Mouse (Mus musculus) spleen, postnatal 10 days (tissue): ENCODE data around the gene Col4a3bp.
A peak's percentile ranks its signal among the peaks of the same experiment; 100 is the strongest.
"Not testable (repeated sequence)": the region's sequence is repeated elsewhere in the genome, so short reads cannot be mapped to it uniquely, and the experiment has no call there.

ENCODE experiments used
- DNase-seq, 2 experiments: peaks; one replicate each; pipeline ENCODE4 v3.0.0; 2021 to 2022; ENCODE audit warnings: low spot score in 2 of 2

Col4a3bp gene

DNA sequence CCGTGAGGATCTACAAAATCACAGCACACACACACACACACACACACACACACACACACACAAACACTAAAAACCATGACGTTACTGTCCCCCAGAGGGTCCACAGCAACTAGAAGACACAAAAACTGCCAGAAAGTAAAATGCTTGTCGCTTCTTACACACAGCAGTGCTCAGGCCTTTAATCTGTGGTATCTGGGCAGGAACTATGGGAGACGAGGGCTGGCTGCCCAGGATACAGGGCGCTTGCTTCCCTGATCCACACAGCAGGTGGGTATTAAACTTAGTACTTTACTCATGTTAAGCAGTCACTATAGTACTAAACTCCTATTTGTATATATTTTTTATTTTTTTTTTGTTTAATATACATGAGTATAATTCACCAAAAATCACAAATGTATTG lies 103.4 kb downstream of the Col4a3bp start:
- DNase-seq, result no peak

DNA sequence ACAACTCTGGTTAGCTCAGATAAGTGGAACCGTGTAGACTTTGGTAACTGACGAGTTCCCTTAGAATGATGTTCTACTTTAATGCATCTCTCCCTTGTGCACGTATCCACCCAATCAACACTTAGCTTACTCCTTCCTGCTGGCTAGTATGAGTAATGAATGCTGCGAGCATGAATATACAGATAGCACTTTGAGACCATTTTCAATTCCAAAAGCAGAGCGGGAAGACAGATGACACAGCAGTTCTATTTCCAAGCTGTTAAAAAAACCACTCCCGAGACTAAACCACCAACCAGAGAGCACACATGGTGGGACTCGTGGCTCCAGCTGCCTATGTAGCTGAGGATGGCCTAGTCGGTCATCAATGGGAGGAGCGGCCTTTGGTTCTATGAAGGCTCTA lies 110.6 kb downstream of the Col4a3bp start:
- no peak for DNase-seq

DNA sequence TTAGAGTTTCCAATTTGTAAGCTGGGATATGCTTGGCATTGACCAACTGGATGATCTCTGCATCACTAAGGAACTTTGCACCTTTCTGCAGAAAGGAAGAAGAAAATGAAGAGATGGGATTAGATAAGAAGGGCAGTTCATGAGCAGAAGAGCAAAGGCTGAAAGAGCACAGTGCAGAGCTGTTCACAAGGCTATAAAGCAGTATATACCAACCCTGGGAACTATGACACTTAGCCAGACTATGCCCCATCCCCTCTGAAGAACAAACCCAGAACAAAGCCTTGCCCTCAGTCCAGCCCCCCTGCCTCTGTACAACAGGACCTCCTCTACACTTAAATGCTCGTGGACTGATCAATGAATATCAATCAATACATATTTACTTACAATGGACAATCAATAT lies 114.3 kb downstream of the Col4a3bp start:
- no peak for DNase-seq

DNA sequence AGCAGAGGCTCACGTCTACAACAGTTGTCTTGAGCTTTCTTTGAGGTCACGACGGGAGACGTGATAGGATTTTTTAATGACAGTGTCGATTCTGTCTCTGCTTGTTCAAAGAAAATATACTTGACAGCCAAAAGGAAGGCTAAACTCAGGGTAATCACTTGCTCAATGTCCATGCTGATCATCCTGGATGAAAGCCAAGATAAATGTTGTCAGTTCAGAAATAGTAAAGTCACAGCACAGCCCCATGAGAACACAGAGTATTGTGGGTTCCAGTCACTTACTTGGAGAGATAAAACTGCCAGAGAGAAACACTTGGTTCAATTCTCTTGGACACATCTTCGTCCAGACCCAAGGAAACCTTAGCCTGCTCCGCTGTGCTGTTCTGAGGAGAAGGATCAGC lies 116.5 kb downstream of the Col4a3bp start:
- no peak for DNase-seq

DNA sequence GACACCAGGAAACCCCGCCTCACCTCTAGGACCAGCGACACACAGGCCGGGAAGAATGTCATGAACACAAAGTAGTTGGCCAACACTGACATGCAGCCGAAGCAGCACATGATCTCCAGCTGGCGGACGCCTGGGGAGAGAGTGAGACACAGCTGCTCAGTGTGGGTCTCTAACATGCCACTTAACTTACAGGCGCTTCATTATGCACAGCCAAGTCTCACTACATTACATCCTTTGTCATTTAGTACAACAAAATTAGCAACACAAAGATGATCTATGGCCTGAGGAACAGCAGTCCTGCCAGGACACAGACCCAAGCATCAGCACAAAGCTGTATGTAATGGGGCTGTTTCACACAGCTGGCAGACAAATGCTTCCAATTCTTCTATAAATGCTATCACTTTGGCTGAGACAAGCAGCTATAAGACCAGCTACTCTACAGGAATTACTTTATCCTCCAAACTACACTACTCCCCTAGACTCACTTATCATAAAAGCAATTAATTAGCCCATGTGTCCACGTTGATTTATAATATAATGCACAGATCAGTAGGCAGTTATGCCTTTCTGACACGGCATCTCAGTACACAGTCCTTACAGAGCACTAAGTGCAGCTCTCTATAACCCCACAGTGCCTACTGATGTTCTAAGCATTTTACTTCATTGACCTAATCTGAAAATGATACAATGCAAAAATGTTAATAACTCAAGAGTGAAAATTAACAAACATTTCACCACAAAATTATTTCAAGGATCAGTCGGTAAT lies 117.9 kb downstream of the Col4a3bp start:
- no peak for DNase-seq

DNA sequence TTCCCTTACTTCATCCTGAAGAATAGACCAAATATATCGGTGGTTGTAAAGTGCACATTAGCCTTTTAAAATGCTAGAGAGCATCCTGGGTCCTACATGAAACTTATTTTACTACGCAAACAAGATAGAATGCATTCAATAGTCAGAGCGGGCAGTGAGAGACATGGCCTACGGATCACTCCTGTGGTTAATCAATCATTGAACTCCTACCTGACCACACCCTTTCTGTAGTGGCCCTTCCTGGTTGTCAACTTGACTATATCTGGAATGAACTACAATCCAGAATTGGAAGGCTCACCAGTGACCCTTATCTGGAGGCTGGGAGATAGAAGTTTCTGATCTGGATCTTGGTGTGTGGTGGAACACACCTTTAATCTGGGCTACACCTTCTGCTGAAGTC lies 120.7 kb downstream of the Col4a3bp start:
- not testable (repeated sequence) for DNase-seq

DNA sequence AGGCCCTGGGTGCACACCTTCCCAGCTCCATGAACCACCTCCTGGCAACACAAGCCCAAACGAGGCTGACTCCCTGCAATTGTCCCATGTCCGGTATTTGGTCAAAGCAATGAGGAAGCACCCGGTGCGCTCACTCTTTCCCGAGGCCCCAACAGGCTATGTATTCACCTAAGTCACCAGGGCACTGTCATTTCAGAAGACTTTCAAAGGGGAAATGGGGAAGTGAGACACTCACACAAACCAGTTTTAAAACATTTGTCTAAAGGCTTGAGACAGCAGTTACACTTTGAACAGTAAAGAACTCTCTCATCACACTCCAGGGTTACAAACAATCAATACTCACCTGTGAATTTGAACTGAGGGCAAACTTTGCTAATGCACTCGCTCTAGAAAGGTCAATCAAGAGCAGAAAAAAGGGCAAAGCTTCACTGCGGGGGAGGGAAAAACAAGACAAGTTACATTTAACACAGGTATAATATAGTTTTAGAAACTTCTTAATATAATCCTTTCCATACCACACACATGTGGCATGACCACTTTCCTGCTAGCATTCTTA lies 122.1 kb downstream of the Col4a3bp start:
- DNase-seq, result no peak

DNA sequence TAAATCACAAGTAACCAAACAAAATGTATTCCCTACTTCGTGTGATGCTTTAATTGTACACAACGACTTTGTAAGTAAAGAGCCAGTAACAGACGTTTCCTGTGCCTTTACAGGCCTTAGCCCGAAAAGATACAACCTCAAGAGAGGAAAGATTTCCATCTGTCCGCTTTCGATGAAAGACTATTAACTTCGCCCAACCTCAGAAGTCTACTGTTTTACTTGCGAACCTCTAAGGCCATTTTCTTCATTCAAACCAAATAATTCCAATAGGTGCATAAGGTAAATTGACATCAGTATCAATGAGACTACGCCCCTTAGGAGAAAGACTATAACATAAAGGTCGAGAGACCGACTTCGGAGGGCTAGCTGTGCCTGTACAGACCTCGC lies 127.6 kb downstream of the Col4a3bp start:
- no peak for DNase-seq

DNA sequence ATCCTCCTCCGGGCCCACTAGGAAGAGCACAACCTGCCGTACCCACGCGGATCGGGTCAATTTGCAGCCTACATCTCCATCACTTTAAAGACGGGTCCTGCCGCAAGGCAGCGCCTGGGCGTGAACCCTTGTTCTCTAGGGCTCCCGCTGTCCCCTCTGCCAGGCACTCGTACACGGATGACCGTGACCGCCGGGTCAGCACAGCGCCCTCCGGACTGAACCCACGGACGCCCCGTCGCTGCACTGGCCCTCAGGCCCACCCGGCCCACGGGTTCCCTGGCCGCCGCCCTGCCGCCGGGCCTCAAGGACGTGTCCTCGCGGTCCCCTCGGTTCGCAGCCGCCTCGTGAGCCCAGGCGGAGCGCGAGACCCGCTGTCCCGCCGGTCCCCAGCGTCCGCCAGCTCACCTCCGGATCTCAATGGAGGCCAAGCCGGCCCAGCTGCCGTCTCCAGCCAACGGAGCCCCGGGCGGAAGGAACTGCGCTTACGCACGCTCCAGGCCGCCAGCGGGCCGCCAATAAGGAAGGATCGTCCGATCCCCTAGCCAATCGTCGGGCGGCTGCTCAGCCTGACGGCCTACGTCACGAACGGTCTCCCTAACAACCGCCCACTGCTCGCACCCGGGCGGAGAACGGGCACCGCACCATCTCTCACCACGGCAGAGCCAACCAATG lies 128.1 kb downstream of the Col4a3bp start, which contains the start of gene Hmgcr:
Gene Hmgcr, minus strand, starts transcription at position 531 of the 672 bp plus-strand sequence.
- peak; percentile 90 to 96 for DNase-seq

DNA sequence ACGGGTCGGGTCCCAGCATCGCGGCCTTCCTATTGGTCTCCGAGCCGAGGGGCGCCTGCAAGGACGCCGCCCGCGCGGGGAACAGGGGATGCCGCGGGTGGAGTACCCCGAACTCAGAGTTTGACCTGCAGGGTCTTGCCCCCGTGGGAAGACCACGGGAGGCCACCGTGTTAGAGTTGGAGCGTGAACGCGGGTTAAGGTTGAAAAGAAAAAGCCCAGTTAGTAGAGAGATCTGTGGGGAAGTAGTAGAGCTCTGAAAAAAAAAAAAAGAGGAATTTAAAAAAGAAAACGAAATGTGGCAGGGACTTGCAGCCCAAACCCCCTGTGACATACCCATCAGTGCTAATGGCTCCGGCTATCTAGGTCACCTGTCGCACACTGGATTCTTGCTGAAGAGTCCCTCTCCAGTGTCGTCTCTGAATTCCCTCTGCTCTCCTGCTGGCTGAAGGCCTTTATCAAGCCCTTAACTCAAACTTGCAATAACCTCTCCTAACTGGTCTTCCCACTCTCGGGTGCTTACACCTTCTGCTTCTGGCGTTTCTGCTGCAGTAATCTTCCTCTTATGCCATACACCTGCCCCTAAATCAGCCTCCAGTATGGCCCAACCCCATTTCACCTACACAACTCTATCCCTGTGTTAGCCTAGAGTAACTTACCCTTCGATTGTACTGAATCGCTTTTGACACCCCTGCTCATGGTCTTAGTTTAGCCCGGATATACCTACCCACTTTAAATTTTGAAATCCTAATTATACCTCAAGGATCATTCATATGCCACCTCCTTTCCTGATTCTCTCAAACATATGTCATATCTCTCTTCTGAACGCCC lies 128.9 kb downstream of the Col4a3bp start:
- DNase-seq, result peak in 1 of 2 experiments; percentile 26

DNA sequence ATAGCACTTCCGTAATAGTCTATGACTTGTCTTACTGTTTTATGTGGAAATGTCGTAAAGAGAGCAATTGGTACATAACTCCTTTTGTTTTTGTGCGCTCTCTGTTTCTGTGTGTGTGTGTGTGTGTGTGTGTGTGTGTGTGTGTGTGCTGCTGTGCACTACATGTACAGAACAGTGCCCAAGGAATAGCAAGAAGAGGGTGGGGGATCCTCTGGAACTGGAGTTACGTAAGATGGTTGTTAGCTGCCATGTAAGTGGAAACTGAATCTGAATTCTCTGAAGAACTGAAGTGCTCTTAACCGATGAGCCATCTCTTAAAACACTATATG lies 129.5 kb downstream of the Col4a3bp start:
- no peak for DNase-seq

DNA sequence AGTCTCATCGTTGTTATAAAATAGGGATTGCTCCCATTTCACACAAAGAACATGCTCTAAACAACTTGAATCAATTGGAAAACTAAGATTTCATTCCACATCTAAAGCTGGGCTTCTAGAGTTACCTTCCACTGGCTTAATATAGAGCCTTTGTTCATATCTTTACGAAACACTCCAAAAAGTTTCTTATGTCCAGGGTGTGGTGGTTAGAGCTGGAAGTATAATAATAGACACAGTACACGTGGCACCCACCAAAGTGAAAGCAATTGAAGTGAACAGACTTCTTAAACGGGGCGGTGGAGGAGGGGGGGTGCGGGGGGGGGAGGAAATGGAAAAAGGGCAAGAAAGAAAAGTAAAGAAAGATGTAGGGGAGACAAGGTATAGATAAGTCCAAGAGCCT lies 129.9 kb downstream of the Col4a3bp start:
- no peak for DNase-seq

DNA sequence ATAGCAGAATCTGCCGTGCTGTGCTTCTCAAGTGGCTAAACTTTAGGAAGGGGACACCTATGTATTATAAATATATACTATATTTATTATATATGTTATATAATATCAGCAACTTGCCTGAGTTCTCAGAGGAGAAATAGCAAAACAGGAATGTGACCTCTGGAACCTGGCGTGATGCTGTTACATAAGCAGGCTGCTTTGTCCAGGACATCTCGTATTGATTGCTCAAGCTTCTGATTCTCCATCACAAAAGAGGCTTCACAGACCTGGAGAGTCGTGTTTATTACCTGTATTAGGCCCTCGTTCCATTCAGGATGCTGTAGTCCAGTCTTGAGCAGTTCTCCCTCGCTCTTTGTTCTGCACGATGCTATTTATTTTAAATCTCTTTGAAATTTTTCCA lies 131.4 kb downstream of the Col4a3bp start:
- DNase-seq, result no peak

DNA sequence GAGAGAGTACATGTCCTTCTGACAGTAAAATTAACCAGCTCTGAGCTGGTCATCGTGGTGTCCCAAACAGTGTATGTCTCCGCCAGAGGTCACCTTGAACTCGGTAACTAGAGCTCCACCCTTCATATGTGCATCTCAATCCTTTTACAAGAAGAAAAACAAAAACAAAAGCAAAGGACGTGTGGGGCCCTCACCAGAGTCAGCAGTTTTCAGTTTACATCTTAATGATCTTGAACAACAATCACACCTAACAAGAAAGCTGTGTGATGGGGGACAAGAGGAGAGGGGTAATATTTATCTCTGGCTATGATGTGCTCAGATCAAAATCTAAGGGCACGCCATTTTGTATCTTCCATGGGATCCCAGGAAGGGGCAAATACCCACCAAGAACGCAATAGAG lies 133.3 kb downstream of the Col4a3bp start:
- no peak for DNase-seq

DNA sequence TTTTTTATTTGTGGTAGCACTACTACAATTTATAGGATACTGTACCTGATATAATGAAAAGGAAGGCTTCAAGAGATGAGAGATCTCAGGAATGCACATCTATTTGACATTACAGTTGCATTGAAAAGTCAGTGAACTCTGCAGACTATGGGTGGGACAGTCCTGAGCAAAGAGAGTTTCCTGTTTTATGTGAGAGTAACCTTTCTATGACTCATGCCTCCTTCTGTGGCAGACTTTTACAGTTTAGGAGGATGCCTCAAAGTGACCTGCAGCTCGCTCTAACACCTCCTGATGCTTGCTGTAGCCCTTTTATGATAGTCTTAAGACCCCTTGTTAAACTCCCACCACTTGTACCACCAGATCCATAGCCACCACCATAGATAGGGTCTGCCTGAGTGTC lies 134.7 kb downstream of the Col4a3bp start:
- no peak for DNase-seq

DNA sequence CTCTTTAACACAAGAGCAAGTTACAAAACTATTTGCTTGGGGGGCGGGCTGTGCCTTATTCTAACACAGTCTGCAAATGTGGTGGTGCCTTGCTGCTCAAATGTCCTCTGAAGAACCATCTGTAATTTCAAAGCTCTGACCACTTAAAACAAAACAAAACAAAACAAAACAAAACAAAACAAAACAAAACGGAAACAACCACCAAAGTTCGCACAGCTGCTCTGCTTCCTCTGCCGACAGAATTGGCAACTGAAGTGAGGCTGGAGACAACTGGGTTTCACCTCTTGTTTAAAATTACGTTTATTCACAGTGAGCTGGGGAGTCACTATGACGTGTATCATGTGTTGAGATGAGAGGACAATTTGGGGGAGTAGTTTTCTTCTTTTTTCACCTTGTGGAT lies 136.2 kb downstream of the Col4a3bp start:
- DNase-seq, result no peak

DNA sequence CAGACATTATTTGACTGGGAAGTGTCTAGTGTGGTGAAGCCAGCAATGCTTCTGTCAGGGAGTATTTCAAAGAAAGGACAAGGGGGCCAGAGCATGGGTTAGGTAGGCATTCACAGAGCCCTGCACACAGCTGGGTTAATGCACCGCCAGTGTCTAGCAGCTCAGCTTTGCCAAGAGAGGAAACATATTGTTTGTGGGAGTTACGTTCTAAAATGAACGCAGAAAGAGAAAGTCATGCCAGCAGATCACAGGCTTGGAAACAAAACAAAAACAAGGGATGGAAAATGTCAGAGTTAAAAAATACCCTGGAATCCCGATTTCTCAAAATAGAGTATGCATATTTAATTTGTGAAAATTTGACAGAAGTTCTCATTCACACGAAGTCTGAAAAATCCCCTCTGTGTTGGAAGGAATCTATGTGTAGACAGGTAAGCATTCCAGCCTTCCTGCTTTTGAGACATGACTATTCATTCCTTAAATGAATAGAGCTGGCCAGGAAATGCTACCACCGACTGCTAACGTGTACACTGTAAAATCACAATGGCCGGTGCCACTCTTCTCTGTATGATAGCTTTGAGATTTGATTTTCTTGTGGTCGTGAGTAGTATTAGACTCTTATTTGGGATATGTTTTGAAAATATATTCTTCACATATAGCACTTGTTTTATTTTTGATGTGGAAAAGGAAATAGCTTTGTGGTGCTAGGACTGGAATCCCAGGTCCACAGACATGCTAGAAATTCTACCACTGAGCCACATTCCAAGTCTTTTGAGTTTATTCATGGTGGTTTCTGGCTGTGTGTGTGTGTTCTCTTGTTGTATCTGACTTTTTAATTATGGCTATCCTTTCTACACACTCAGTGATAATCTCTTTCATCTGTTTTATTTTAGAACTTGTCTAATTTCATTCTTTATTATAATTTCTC lies 138.0 kb downstream of the Col4a3bp start:
- DNase-seq, result no peak

DNA sequence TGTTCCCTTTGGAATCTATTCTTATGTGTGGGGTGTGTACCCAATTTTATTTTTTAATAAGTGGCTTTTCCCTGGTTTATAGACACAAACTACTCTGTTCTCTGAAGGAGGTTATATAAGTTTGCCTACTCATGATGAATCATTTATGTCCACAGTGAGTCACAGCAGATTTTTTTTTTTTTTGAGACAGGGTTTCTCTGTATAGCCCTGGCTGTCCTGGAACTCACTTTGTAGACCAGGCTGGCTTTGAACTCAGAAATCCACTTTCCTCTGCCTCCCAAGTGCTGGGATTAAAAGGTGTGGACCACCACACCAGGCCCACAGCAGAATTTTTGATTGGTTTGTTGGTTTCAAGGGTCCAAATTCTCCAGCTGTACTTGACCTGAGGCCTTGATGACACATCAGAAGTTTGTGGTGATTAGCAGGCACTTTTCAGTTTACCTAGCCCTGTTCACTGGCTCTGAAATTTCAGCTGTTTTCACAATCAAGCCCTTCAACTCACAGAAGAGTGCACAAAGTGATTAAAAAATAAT lies 138.7 kb downstream of the Col4a3bp start:
- no peak for DNase-seq

DNA sequence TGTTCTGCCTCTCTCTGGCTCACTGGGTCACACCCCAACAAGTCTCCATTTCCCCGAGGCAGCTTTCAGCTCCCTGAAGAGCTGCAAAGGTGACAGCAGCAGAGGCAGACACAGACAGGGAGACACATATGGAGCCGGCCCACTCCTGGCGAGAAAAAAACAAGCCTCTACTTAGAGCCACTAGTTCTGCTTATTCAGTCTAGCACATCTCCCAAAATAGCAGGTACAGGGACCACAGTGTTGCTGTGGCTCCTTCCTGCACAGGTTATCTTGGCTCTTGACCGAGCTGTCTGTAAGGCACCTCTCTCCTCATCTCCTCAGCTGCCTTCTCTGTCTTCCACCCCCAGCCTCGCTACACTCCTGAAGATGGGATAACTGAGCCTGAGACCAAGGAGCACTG lies 142.4 kb downstream of the Col4a3bp start:
- no peak for DNase-seq

DNA sequence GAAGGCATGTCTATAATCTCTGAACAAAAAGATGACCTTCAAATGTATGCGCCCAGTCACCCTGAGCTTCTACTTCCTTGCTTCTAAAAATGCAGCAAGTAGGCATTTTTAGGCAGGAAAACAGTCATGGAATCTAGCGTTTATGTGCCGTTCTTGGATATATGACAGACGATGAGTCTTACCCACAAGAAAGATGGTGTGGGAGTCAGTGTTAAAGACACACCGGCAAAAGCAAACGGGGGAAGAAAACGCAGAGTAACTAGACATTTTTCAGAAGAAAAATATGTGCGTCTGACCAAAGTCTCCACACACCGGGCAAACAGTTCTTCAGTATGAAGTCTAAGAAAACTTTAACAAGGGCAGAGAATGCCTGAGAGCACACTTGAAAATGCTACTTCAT lies 144.8 kb downstream of the Col4a3bp start:
- no peak for DNase-seq
